Mouse (Mus musculus) fat pad, adult 2 months (tissue): ENCODE results near the gene Ifna14.
A peak's percentile ranks its signal among the peaks of the same experiment; 100 is the strongest.
"Not testable (repeated sequence)": the region's sequence is repeated elsewhere in the genome, so short reads cannot be mapped to it uniquely, and the experiment has no call there.

Experiments
- DNase-seq: peaks from one replicate; pipeline ENCODE4 v3.0.0-alpha.2; 2011; ENCODE audit warnings: low read depth, low spot score; ENCODE audit errors: extremely low read depth

Gene Ifna14

GRCm38 (mm10) chr4:88571698-88572097, at the start of gene Ifna14:
Gene Ifna14 (minus strand): TSS chr4:88571798.
- DNase-seq = no peak

- no peak for DNase-seq
Measured at GRCm38 (mm10) chr4:88603276-88603675, 31.7 kb upstream of the Ifna14 start, which contains the start of gene Ifna12. Gene Ifna12 (minus strand): TSS chr4:88603376.

- no peak for DNase-seq
Measured at GRCm38 (mm10) chr4:88592285-88592684, 20.7 kb upstream of the Ifna14 start, which contains the start of gene Ifna9. Gene Ifna9 (minus strand): TSS chr4:88592385.

GRCm38 (mm10) chr4:88561791-88562190, 9.8 kb downstream of the Ifna14 start:
- DNase-seq = no peak

GRCm38 (mm10) chr4:88558145-88558544, 13.5 kb downstream of the Ifna14 start, which contains the start of gene Ifna15:
Gene Ifna15 (minus strand): TSS chr4:88558245.
- DNase-seq = not testable (repeated sequence)

- DNase-seq = no peak
Measured at GRCm38 (mm10) chr4:88550161-88550945, 21.2 kb downstream of the Ifna14 start.

- DNase-seq = no peak
Measured at GRCm38 (mm10) chr4:88547986-88548385, 23.6 kb downstream of the Ifna14 start.

- no peak for DNase-seq
Measured at GRCm38 (mm10) chr4:88543649-88544234, 27.9 kb downstream of the Ifna14 start.

- peak; percentile 97 for DNase-seq
Measured at GRCm38 (mm10) chr4:88537328-88537727, 34.3 kb downstream of the Ifna14 start.

GRCm38 (mm10) chr4:88536640-88537039, 35.0 kb downstream of the Ifna14 start:
- no peak for DNase-seq

GRCm38 (mm10) chr4:88535742-88536141, 35.9 kb downstream of the Ifna14 start:
- no peak for DNase-seq

GRCm38 (mm10) chr4:88534903-88535302, 36.7 kb downstream of the Ifna14 start:
- DNase-seq = no peak

GRCm38 (mm10) chr4:88533499-88533898, 38.1 kb downstream of the Ifna14 start:
- no peak for DNase-seq

- no peak for DNase-seq
Measured at GRCm38 (mm10) chr4:88530892-88531291, 40.7 kb downstream of the Ifna14 start.

GRCm38 (mm10) chr4:88530271-88530670, 41.3 kb downstream of the Ifna14 start:
- DNase-seq = no peak

GRCm38 (mm10) chr4:88526379-88527049, 45.1 kb downstream of the Ifna14 start:
- DNase-seq = no peak

- DNase-seq = no peak
Measured at GRCm38 (mm10) chr4:88525393-88525792, 46.2 kb downstream of the Ifna14 start.

GRCm38 (mm10) chr4:88523241-88523640, 48.4 kb downstream of the Ifna14 start:
- no peak for DNase-seq

GRCm38 (mm10) chr4:88522674-88523073, 48.9 kb downstream of the Ifna14 start, which contains the start of gene Ifnb1:
Gene Ifnb1 (minus strand): TSS chr4:88522774.
- no peak for DNase-seq
